Mouse (Mus musculus) neural tube, embryonic 11.5 days (tissue): ENCODE measurements around the gene Jund. TPM values are rescaled to one million over a fixed set of nuclear protein-coding genes. Genes with fewer than 3 reads are reported as not detected.

ENCODE experiments used
- ATAC-seq: fragments of 200-750 bp; cut with Nextera tagmentation; 2 replicates; pipeline ENCODE4 v1.8.0; 2017; ENCODE audit warnings: moderate number of reproducible peaks, mild to moderate bottlenecking, moderate TSS enrichment, moderate library complexity; ENCODE audit not compliant: insufficient read depth, low FRiP score, low TSS enrichment
- DNase-seq: peaks from one replicate; pipeline ENCODE4 v3.0.0-alpha.2; 2015; ENCODE audit warnings: low spot score
- H3K27ac ChIP-seq: fragments of 300-500 bp; sonication (generic); 2 replicates; pipeline ENCODE4 v1.5.1; 2014; ENCODE audit warnings: low read depth, mild to moderate bottlenecking, low read length
- H3K27me3 ChIP-seq: fragments of 300-500 bp; sonication (generic); 2 replicates; pipeline ENCODE4 v1.6.1; 2014; ENCODE audit warnings: mild to moderate bottlenecking, low read length, mixed read lengths; ENCODE audit not compliant: control insufficient read depth, insufficient read depth
- H3K36me3 ChIP-seq: fragments of 300-500 bp; sonication (generic); 2 replicates; pipeline ENCODE4 v1.6.1; 2014; ENCODE audit warnings: mild to moderate bottlenecking, low read length, moderate library complexity, mixed read lengths; ENCODE audit not compliant: control insufficient read depth, insufficient read depth
- H3K4me1 ChIP-seq: fragments of 300-500 bp; sonication (generic); 2 replicates; pipeline ENCODE4 v1.6.1; 2014; ENCODE audit warnings: low read length, mixed read lengths; ENCODE audit not compliant: control insufficient read depth, insufficient read depth
- H3K4me2 ChIP-seq: fragments of 300-500 bp; sonication (generic); 2 replicates; pipeline ENCODE4 v1.6.1; 2014; ENCODE audit warnings: low read depth, mild to moderate bottlenecking, moderate library complexity
- H3K4me3 ChIP-seq: fragments of 300-500 bp; sonication (generic); 2 replicates; pipeline ENCODE4 v1.5.1; 2014; ENCODE audit warnings: low read depth, low read length
- H3K9ac ChIP-seq: fragments of 300-500 bp; sonication (generic); 2 replicates; pipeline ENCODE4 v1.6.1; 2014; ENCODE audit warnings: mild to moderate bottlenecking, low read length
- H3K9me3 ChIP-seq: fragments of 300-500 bp; sonication (generic); 2 replicates; pipeline ENCODE4 v1.6.1; 2016; ENCODE audit warnings: low read length; ENCODE audit not compliant: control insufficient read depth
- WGBS: fragments of 180-500 bp; shearing (Covaris S2); extraction: QIAGEN DNeasy Blood & Tissue Kit; methylation state at CpG from one replicate; pipeline ENCODE4 v1.1.7; 2014; 5-methylcytosine and 5-hydroxymethylcytosine counted together
- polyA plus RNA-seq: library from polyadenylated mRNA; unstranded; fragments of >200 nt; fragmentation: Nextera tagmentation; extraction: Ambion mirVana; gene quantifications from 2 replicates; pipeline ENCODE4 v1.2.1, GENCODE M21; 2014

Jund gene
- polyA plus RNA-seq, 1 experiment from 2014 or later, result 167 TPM

GRCm38 (mm10) chr8:70699116-70699833 lies 526 bp downstream of the Jund start:
- Histone ChIP-seq H3K27ac (peak overlapping the region; percentile 98), H3K4me2 (peak overlapping the region; percentile 49), H3K9ac (peak overlapping the region; percentile 83), H3K4me3 (peak overlapping the region; percentile 83), H3K4me1 (peaks cover 35% of the 10 kb centered on the region), H3K27me3 (no peaks in the 10 kb centered on the region), H3K9me3 (no peaks in the 10 kb centered on the region), H3K36me3 (no peaks in the 10 kb centered on the region)
- ATAC-seq (peak; percentile 16), DNase-seq (no peak)
- WGBS, result under 1% methylated on average over 68 of the region's 89 CpGs

DNA sequence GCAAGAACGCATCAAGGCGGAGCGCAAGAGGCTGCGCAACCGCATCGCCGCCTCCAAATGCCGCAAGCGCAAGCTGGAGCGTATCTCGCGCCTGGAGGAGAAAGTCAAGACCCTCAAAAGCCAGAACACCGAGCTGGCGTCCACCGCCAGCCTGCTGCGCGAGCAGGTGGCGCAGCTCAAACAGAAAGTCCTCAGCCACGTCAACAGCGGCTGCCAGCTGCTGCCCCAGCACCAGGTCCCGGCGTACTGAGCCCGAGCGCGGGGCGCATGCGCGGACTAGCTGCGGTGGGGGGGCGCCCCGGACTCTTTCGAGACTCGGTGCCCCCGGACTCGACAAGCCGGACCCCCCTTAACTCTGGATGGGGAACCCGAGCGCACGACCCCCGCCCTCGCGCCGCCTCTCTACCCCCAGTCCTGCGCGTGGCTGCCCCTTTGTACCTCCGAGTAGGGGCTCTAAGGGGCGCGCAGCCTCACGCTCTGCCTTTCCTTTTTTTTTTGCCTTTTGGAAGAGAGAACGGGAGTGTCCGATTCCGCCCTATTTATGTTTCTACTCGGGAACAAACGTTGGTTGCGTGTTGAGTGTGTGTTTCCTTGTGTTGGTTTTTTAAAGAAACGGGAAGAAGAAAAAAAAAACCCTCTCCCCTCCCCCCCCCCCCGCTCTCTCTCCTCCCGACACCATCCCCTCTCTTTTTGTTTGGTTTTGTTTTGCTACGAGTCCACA lies 1.2 kb downstream of the Jund start:
- Histone ChIP-seq H3K4me2 (peak overlapping the region; percentile 49), H3K36me3 (no peaks in the 10 kb centered on the region), H3K4me1 (peaks cover 35% of the 10 kb centered on the region), H3K9me3 (no peaks in the 10 kb centered on the region), H3K27ac (peak overlapping the region; percentile 98), H3K9ac (peak overlapping the region; percentile 83), H3K4me3 (peak overlapping the region; percentile 83), H3K27me3 (no peaks in the 10 kb centered on the region)
- ATAC-seq (no peak), DNase-seq (peak; percentile 88)
- WGBS, result under 1% methylated on average over 57 of the region's 59 CpGs

DNA sequence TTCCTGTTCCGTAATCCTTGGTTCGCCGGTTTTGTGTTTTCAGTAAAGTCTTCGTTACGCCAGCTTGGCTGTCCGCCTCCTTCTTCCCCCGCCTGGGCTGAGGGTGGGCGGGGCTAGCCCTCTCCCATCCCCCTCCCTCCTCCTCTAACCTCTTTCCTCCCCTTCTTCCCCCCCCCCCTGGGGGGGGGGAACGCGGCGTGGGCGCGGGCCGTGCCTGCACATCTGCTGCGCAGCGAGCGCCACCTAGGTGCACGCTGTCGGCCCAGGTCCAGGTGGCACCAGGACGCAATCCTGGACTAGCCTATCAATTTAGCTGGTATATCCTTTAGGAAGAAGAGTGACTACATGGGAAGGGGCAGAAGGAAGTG lies 1.8 kb downstream of the Jund start:
- no peaks in the 10 kb centered on the region for H3K9me3 ChIP-seq
- H3K4me3 ChIP-seq, result peak overlapping the region; percentile 83
- peak overlapping the region; percentile 98 for H3K27ac ChIP-seq
- peak overlapping the region; percentile 83 for H3K9ac ChIP-seq
- no peaks in the 10 kb centered on the region for H3K27me3 ChIP-seq
- no peaks in the 10 kb centered on the region for H3K36me3 ChIP-seq
- peak overlapping the region; percentile 49 for H3K4me2 ChIP-seq
- H3K4me1 ChIP-seq, result peaks cover 31% of the 10 kb centered on the region
- DNase-seq (peak; percentile 95), ATAC-seq (no peak)
- under 1% methylated on average over 20 of the region's 20 CpGs for WGBS

- Histone ChIP-seq H3K36me3 (no peaks in the 10 kb centered on the region), H3K9ac (peak overlapping the region; percentile 83), H3K4me1 (peaks cover 24% of the 10 kb centered on the region), H3K27me3 (no peaks in the 10 kb centered on the region), H3K9me3 (no peaks in the 10 kb centered on the region), H3K4me2 (peak overlapping the region; percentile 49), H3K27ac (peak overlapping the region; percentile 98; the same call in 1 of the 2 replicates), H3K4me3 (peak overlapping the region; percentile 83)
- no peak for ATAC-seq
- WGBS, result 57% methylated on average over 10 of the region's 10 CpGs
- no peak for DNase-seq
These were observed 2.6 kb downstream of the Jund start for GRCm38 (mm10) chr8:70701048-70701981.

GRCm38 (mm10) chr8:70701982-70702841 lies 3.5 kb downstream of the Jund start:
- H3K4me3 ChIP-seq, result peak overlapping the region; percentile 10
- H3K27me3 ChIP-seq, result no peaks in the 10 kb centered on the region
- peaks cover 15% of the 10 kb centered on the region for H3K4me1 ChIP-seq
- 83% methylated on average over 2 of the region's 2 CpGs for WGBS
- H3K9ac ChIP-seq, result no peak overlapping the region
- H3K4me2 ChIP-seq, result peak overlapping the region; percentile 49
- no peaks in the 10 kb centered on the region for H3K36me3 ChIP-seq
- no peaks in the 10 kb centered on the region for H3K9me3 ChIP-seq
- DNase-seq (no peak), ATAC-seq (no peak)
- no peak overlapping the region for H3K27ac ChIP-seq

DNA sequence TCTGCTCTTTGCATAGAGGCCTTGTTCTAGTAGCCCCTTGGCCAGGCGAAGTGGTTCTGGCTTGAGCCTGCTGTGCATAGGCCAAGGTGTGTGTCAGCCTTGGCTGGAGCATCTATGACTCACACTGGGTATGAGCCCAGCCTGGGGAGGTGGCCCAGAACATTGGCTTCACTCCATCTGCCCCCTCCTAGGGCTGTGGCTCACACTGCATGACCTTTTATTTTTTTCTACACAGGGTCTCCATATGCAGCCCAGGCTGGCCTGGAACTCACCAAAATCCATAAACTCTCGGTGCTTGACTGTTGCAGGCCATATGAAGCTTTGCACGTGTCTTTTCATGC lies 4.1 kb downstream of the Jund start:
- Histone ChIP-seq H3K9me3 (no peaks in the 10 kb centered on the region), H3K36me3 (no peaks in the 10 kb centered on the region), H3K4me1 (peaks cover 13% of the 10 kb centered on the region), H3K9ac (no peak overlapping the region), H3K4me2 (peak overlapping the region; percentile 49; the same call in 1 of the 2 replicates), H3K27ac (no peak overlapping the region), H3K27me3 (no peaks in the 10 kb centered on the region), H3K4me3 (no peak overlapping the region)
- no peak for DNase-seq
- WGBS, result 94% methylated on average over 3 of the region's 3 CpGs
- no peak for ATAC-seq

GRCm38 (mm10) chr8:70703287-70703686 lies 4.5 kb downstream of the Jund start, which contains the start of gene Iqcn:
TSS of gene Iqcn (plus strand) at chr8:70703457.
- peak within 1 kb of the TSS; percentile 10 for H3K4me3 ChIP-seq
- no peaks in the 10 kb centered on the region for H3K27me3 ChIP-seq
- peaks cover 9% of the 10 kb centered on the region for H3K4me1 ChIP-seq
- ATAC-seq (no peak), DNase-seq (no peak)
- H3K36me3 ChIP-seq, result no peaks in the 10 kb centered on the region
- WGBS, result 88% methylated on average over 3 of the region's 3 CpGs
- H3K27ac ChIP-seq, result no peak within 1 kb of the TSS
- peak within 1 kb of the TSS; percentile 49 for H3K4me2 ChIP-seq
- no peaks in the 10 kb centered on the region for H3K9me3 ChIP-seq
- no peak within 1 kb of the TSS for H3K9ac ChIP-seq

DNA sequence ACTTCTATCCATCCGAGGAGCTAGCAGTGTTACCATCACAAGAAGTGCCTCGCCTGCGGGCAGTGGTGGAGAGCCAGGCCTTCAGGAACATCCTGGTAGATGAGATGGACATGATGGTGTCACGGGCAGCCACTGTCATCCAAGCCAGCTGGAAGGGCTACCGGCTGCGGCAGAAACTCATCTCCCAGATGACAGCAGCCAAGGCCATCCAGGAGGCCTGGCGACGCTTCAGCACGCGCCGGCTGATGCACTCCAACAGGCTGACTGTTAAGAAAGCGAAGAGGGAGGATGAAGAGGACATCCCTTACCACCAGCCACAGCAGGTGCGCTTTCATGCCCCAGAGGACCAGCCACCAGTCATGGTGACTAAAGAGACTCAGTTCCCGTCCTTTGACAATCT lies 9.5 kb downstream of the Jund start:
- ATAC-seq (no peak), DNase-seq (no peak)
- no peak overlapping the region for H3K4me3 ChIP-seq
- H3K4me1 ChIP-seq, result no peaks in the 10 kb centered on the region
- no peaks in the 10 kb centered on the region for H3K27me3 ChIP-seq
- no peak overlapping the region for H3K4me2 ChIP-seq
- 88% methylated on average over 14 of the region's 14 CpGs for WGBS
- H3K36me3 ChIP-seq, result no peaks in the 10 kb centered on the region
- no peaks in the 10 kb centered on the region for H3K9me3 ChIP-seq
- no peak overlapping the region for H3K27ac ChIP-seq
- no peak overlapping the region for H3K9ac ChIP-seq
